25 mouse cellular contexts compared by ENCODE assay signal in the genomic region with DNA sequence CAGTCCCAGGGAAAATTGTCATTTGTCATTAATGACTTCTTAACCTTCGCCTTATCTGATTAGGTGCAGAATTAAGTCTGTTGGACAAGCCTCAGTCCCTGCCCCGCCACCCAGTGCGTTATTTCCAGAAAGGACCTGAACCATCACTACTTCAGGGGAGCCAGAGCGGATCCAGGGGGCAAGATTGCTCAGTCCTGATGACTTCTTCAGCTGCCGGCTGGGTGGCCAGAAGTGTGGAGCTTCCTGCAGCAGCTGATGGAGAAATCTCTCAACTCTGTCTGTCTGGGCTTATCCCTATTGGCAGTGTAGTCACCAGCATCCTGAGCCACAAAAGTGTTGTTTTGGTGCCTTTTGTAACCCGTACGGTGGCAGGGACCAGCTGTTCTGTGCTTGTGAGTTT.
DNase-seq lines count a peak whose midpoint lies in the region; ATAC-seq and TF ChIP-seq lines count a peak whose summit lies in the region.
"Had no signal": no experiment of that assay in that cellular context is flagged by ENCODE, and none has a peak within 500 bp of the region (broad histone marks: within the 10 kb centered on the region; RNA-seq: fewer than 3 reads in every experiment).

No protein-coding gene starts in this region.

- H3K9ac ChIP-seq in lung, embryonic 16.5 days (ENCODE audit: low read length), result no peak overlapping the region
- no peak overlapping the region for H3K9ac ChIP-seq in midbrain, embryonic 11.5 days (ENCODE audit: low read length)
- H3K9ac ChIP-seq: embryonic facial prominence, embryonic 12.5 days; heart, embryonic 12.5 days; hindbrain, embryonic 13.5 days; limb, embryonic 12.5 days had no signal

- WGBS in heart, embryonic 10.5 days, result 88% methylated on average over 7 of the region's 7 CpGs
- 51% methylated on average over 7 of the region's 7 CpGs for WGBS in lung, embryonic 16.5 days
- WGBS in midbrain, embryonic 11.5 days, result 93% methylated on average over 7 of the region's 7 CpGs

- H3K4me2 ChIP-seq in lung, embryonic 16.5 days (ENCODE audit: low read depth, low read length), result no peak overlapping the region
- no peak overlapping the region for H3K4me2 ChIP-seq in midbrain, embryonic 11.5 days
- H3K4me2 ChIP-seq: embryonic facial prominence, embryonic 12.5 days; heart, embryonic 12.5 days; hindbrain, embryonic 13.5 days; limb, embryonic 12.5 days had no signal

- no peak overlapping the region for H3K4me3 ChIP-seq in heart, embryonic 10.5 days
- H3K4me3 ChIP-seq in layer of hippocampus, adult 2 months, result no peak overlapping the region
- peak overlapping the region; percentile 1; the same call in 1 of the 2 replicates for H3K4me3 ChIP-seq in G1E (ENCODE audit: low read depth, low read length)
- H3K4me3 ChIP-seq in lung, embryonic 16.5 days (ENCODE audit: low read length), result no peak overlapping the region
- H3K4me3 ChIP-seq in midbrain, embryonic 11.5 days (ENCODE audit: low read depth, low read length), result no peak overlapping the region
- H3K4me3 ChIP-seq: embryonic facial prominence, embryonic 12.5 days; erythroblast, embryonic 14.5 days; heart, embryonic 12.5 days; hindbrain, embryonic 13.5 days; limb, embryonic 12.5 days; midbrain, embryonic 10.5 days had no signal

- H3K36me3 ChIP-seq in heart, embryonic 10.5 days, result peaks cover 19% of the 10 kb centered on the region
- H3K36me3 ChIP-seq in G1E (replicated peaks), result peaks cover 54% of the 10 kb centered on the region
- peaks cover 3% of the 10 kb centered on the region; the same call in 1 of the 2 replicates for H3K36me3 ChIP-seq in lung, embryonic 16.5 days (ENCODE audit: control insufficient read depth, insufficient read depth, low read length)
- H3K36me3 ChIP-seq in midbrain, embryonic 11.5 days (ENCODE audit: control insufficient read depth, insufficient read depth, low read length), result no peaks in the 10 kb centered on the region

- no peaks in the 10 kb centered on the region for H3K27me3 ChIP-seq in heart, embryonic 10.5 days (ENCODE audit: insufficient read depth, poor library complexity, severe bottlenecking)
- H3K27me3 ChIP-seq in G1E (ENCODE audit: insufficient read depth, low read length), result no peaks in the 10 kb centered on the region
- no peaks in the 10 kb centered on the region for H3K27me3 ChIP-seq in lung, embryonic 16.5 days (ENCODE audit: control insufficient read depth, insufficient read depth, low read depth, low read length)
- H3K27me3 ChIP-seq in midbrain, embryonic 11.5 days (ENCODE audit: control insufficient read depth, insufficient read depth, low read length), result no peaks in the 10 kb centered on the region
- H3K27me3 ChIP-seq: embryonic facial prominence, embryonic 12.5 days; heart, embryonic 12.5 days; hindbrain, embryonic 13.5 days; limb, embryonic 12.5 days; Patski had no signal

- no peak overlapping the region for H3K27ac ChIP-seq in heart, embryonic 10.5 days
- peak overlapping the region; percentile 6; the same call in 1 of the 2 replicates for H3K27ac ChIP-seq in layer of hippocampus, adult 2 months
- peak overlapping the region; percentile 42 for H3K27ac ChIP-seq in lung, embryonic 16.5 days (ENCODE audit: low read length)
- no peak overlapping the region for H3K27ac ChIP-seq in midbrain, embryonic 11.5 days (ENCODE audit: low read depth, low read length)
- H3K27ac ChIP-seq: embryonic facial prominence, embryonic 12.5 days; kidney, postnatal 0 days; limb, embryonic 12.5 days; macrophage; midbrain, embryonic 10.5 days; stomach, postnatal 0 days had no signal

- no peak for ATAC-seq in G1E (ENCODE audit: extremely low read depth, insufficient number of reproducible peaks, low FRiP score, poor library complexity, severe bottlenecking)
- peak; percentile 92 for ATAC-seq in lung, embryonic 16.5 days (ENCODE audit: low read depth)
- ATAC-seq in midbrain, embryonic 11.5 days (ENCODE audit: low FRiP score), result no peak
- ATAC-seq: forebrain, embryonic 16.5 days; inflammation-experienced regulatory T-cells, adult 6 months; Patski had no signal

- TF ChIP-seq CTCF in layer of hippocampus, adult 2 months (conservative IDR thresholded peaks at IDR 0.05), result no peak
- no peak for TF ChIP-seq CTCF in G1E (IDR thresholded peaks at IDR 0.05; ENCODE audit: low read depth, low read length)

- no peaks in the 10 kb centered on the region for H3K9me3 ChIP-seq in heart, embryonic 10.5 days
- H3K9me3 ChIP-seq in G1E (replicated peaks), result peaks cover 15% of the 10 kb centered on the region
- peaks cover 6% of the 10 kb centered on the region for H3K9me3 ChIP-seq in lung, embryonic 16.5 days (ENCODE audit: control insufficient read depth, low read length)
- H3K9me3 ChIP-seq in midbrain, embryonic 11.5 days (ENCODE audit: control insufficient read depth, low read length), result no peaks in the 10 kb centered on the region

- DNase-seq in heart, adult 18-20 months, result peak; percentile 16 to 32
- no peak for DNase-seq in heart, embryonic 10.5 days (ENCODE audit: low spot score)
- DNase-seq in layer of hippocampus, adult 2 months (ENCODE audit: low spot score in 2 of 2), result no peak
- no peak for DNase-seq in layer of hippocampus, postnatal 10 days (ENCODE audit: low spot score in 2 of 2)
- no peak for DNase-seq in G1E (ENCODE audit: low spot score)
- DNase-seq in left cerebral cortex, adult 8-10 months (ENCODE audit: low spot score in 2 of 2), result no peak
- no peak for DNase-seq in midbrain, embryonic 11.5 days (ENCODE audit: low spot score, missing footprints)
- DNase-seq: adrenal gland, postnatal 10 days; cerebellum, postnatal 10 days; gastrocnemius, postnatal 10 days; layer of hippocampus, adult 9-11 months; right cerebral cortex, postnatal 4 days had no signal

- H3K4me1 ChIP-seq in heart, embryonic 10.5 days, result peaks cover 7% of the 10 kb centered on the region; the same call in 1 of the 2 replicates
- peaks cover 53% of the 10 kb centered on the region for H3K4me1 ChIP-seq in G1E (ENCODE audit: insufficient read depth, low read depth, low read length)
- peaks cover 16% of the 10 kb centered on the region for H3K4me1 ChIP-seq in lung, embryonic 16.5 days (replicated peaks; ENCODE audit: control insufficient read depth, insufficient read depth, low read length)
- no peaks in the 10 kb centered on the region for H3K4me1 ChIP-seq in midbrain, embryonic 11.5 days (ENCODE audit: control insufficient read depth, insufficient read depth, low read length)
- H3K4me1 ChIP-seq: midbrain, embryonic 10.5 days had no signal

Comparison
In these comparisons a context has a peak if more than half of its experiments do, and no peak if none do; other contexts are left out.
1. DNase-seq: peak in heart, adult 18-20 months (2 of 2); none in heart, embryonic 10.5 days (single experiment), layer of hippocampus, adult 2 months (0 of 2), layer of hippocampus, postnatal 10 days (0 of 2), G1E (single experiment), left cerebral cortex, adult 8-10 months (0 of 2) and midbrain, embryonic 11.5 days (single experiment).
2. H3K27ac ChIP-seq: peak in layer of hippocampus, adult 2 months (single experiment) and lung, embryonic 16.5 days (single experiment); none in heart, embryonic 10.5 days (single experiment) and midbrain, embryonic 11.5 days (single experiment).